Mouse (Mus musculus) CH12.LX (cell line): ENCODE data around the gene Gstm5. TPM values are rescaled to one million over a fixed set of nuclear protein-coding genes. Genes with fewer than 3 reads are reported as not detected.

Experiments used
- DNase-seq: peaks from one replicate; pipeline ENCODE4 v3.0.0-alpha.2; 2013; ENCODE audit errors: extremely low read depth
- H3K27ac ChIP-seq: 2 replicates; pipeline ENCODE4 v1.5.1; 2012; ENCODE audit warnings: low read depth, mild to moderate bottlenecking, control low read depth, moderate library complexity; ENCODE audit not compliant: insufficient read depth
- H3K27me3 ChIP-seq: replicated peaks from 2 replicates; pipeline ENCODE3; 2012; ENCODE audit warnings: inconsistent platforms
- H3K36me3 ChIP-seq, 2 experiments: replicated peaks in 1 of 2; 2 replicates each; pipeline versions ENCODE3 to v1.6.1; 2012; ENCODE audit warnings: inconsistent platforms in 1 of 2, low read length in 1 of 2, mild to moderate bottlenecking in 1 of 2, mixed read lengths in 1 of 2, moderate library complexity in 1 of 2; ENCODE audit not compliant: control insufficient read depth in 1 of 2, insufficient read depth in 1 of 2
- H3K4me1 ChIP-seq, 2 experiments: 2 replicates each; pipeline ENCODE4 v1.6.1; 2012; ENCODE audit warnings: inconsistent platforms in 1 of 2, moderate library complexity in 1 of 2; ENCODE audit not compliant: insufficient read depth in 2 of 2, control insufficient read depth in 1 of 2
- H3K4me2 ChIP-seq: 2 replicates; pipeline ENCODE4 v1.6.1; 2012; ENCODE audit warnings: low read depth, mild to moderate bottlenecking, control low read depth; ENCODE audit not compliant: poor library complexity, insufficient read depth, severe bottlenecking
- H3K4me3 ChIP-seq, 3 experiments: fragments of 150-350 bp in 1 of 3; sonication (generic) in 1 of 3; replicated peaks in 1 of 3; 2 replicates each; pipeline versions ENCODE3 to v1.5.1; 2011 to 2012; ENCODE audit warnings: low read depth in 2 of 3, low read length in 2 of 3, mild to moderate bottlenecking in 2 of 3, moderate library complexity in 2 of 3, control low read depth in 1 of 3, improper control_type of control experiment in 1 of 3, inconsistent platforms in 1 of 3, mixed read lengths in 1 of 3; ENCODE audit not compliant: poor library complexity in 1 of 3
- H3K79me2 ChIP-seq: replicated peaks from 2 replicates; pipeline ENCODE4 v1.6.1; 2012; ENCODE audit warnings: mild to moderate bottlenecking, moderate library complexity; ENCODE audit not compliant: control insufficient read depth, poor library complexity, insufficient read depth, severe bottlenecking; ENCODE audit errors: extremely low read depth
- H3K9ac ChIP-seq: 2 replicates; pipeline ENCODE4 v1.6.1; 2012; ENCODE audit warnings: low read depth, mild to moderate bottlenecking, control low read depth, moderate library complexity; ENCODE audit not compliant: insufficient read depth
- H3K9me3 ChIP-seq: replicated peaks from 2 replicates; pipeline ENCODE3; 2012; ENCODE audit warnings: low read length, inconsistent platforms, mixed read lengths
- BHLHE40 ChIP-seq: IDR thresholded peaks from 2 replicates; pipeline ENCODE4 v1.6.1; 2011; ENCODE audit warnings: mild to moderate bottlenecking, low read depth, low read length, improper control_type of control experiment
- CHD1 ChIP-seq: IDR thresholded peaks from 2 replicates; pipeline ENCODE4 v1.6.1; 2012; ENCODE audit warnings: low read depth, low read length, improper control_type of control experiment, inconsistent platforms
- CHD2 ChIP-seq: IDR thresholded peaks from 2 replicates; pipeline ENCODE4 v1.6.1; 2011; ENCODE audit warnings: low read length, improper control_type of control experiment
- CTCF ChIP-seq, 2 experiments: IDR thresholded peaks in 1 of 2; conservative IDR thresholded peaks in 1 of 2; 2 replicates each; pipeline ENCODE4 v1.5.1; 2011 to 2012; ENCODE audit warnings: low read depth in 2 of 2, low read length in 2 of 2, improper control_type of control experiment in 1 of 2, inconsistent platforms in 1 of 2, mild to moderate bottlenecking in 1 of 2, moderate library complexity in 1 of 2
- E2F4 ChIP-seq: IDR thresholded peaks from 2 replicates; pipeline ENCODE4 v1.6.1; 2011; ENCODE audit warnings: low read depth, low read length, improper control_type of control experiment; ENCODE audit not compliant: insufficient replicate concordance
- EP300 ChIP-seq: IDR thresholded peaks from 2 replicates; pipeline ENCODE4 v1.6.1; 2011; ENCODE audit warnings: low read length, improper control_type of control experiment
- GABPA ChIP-seq: IDR thresholded peaks from 2 replicates; pipeline ENCODE4 v1.6.1; 2012; ENCODE audit warnings: low read depth, low read length, improper control_type of control experiment, inconsistent platforms; ENCODE audit not compliant: insufficient replicate concordance
- IRF4 ChIP-seq: IDR thresholded peaks from 2 replicates; pipeline ENCODE4 v1.6.1; 2014; ENCODE audit warnings: low read depth, mild to moderate bottlenecking, inconsistent platforms, low read length, improper control_type of control experiment
- JUND ChIP-seq: conservative IDR thresholded peaks from 2 replicates; pipeline ENCODE4 v1.6.1; 2011; ENCODE audit warnings: low read depth, low read length, improper control_type of control experiment
- KAT2A ChIP-seq: IDR thresholded peaks from 2 replicates; pipeline ENCODE4 v1.6.1; 2012; ENCODE audit warnings: low read length, improper control_type of control experiment, inconsistent platforms; ENCODE audit not compliant: insufficient replicate concordance
- MAFK ChIP-seq: IDR thresholded peaks from 2 replicates; pipeline ENCODE4 v1.6.1; 2011; ENCODE audit warnings: low read length, improper control_type of control experiment; ENCODE audit not compliant: insufficient replicate concordance
- MAX ChIP-seq: IDR thresholded peaks from 2 replicates; pipeline ENCODE4 v1.6.1; 2011; ENCODE audit warnings: low read length, improper control_type of control experiment
- MEF2A ChIP-seq: IDR thresholded peaks from 2 replicates; pipeline ENCODE4 v1.6.1; 2014; ENCODE audit warnings: low read depth, mild to moderate bottlenecking, inconsistent platforms, low read length, improper control_type of control experiment, borderline replicate concordance
- MXI1 ChIP-seq: IDR thresholded peaks from 2 replicates; pipeline ENCODE4 v1.6.1; 2011; ENCODE audit warnings: mild to moderate bottlenecking, low read depth, low read length, improper control_type of control experiment
- MYC ChIP-seq: IDR thresholded peaks from 2 replicates; pipeline ENCODE4 v1.6.1; 2011; ENCODE audit warnings: low read depth, mild to moderate bottlenecking, improper control_type of control experiment, low read length
- NELFE ChIP-seq: IDR thresholded peaks from 2 replicates; pipeline ENCODE4 v1.6.1; 2011; ENCODE audit warnings: low read depth, low read length, improper control_type of control experiment
- NRF1 ChIP-seq: IDR thresholded peaks from 2 replicates; pipeline ENCODE4 v1.6.1; 2014; ENCODE audit warnings: low read depth, mild to moderate bottlenecking, inconsistent platforms, low read length, improper control_type of control experiment, moderate library complexity
- PAX5 ChIP-seq: IDR thresholded peaks from 2 replicates; pipeline ENCODE4 v1.6.1; 2012; ENCODE audit warnings: low read length, inconsistent platforms, mixed read lengths
- POLR2A ChIP-seq: IDR thresholded peaks from 2 replicates; pipeline ENCODE4 v1.6.1; 2011; ENCODE audit warnings: low read depth, mild to moderate bottlenecking, improper control_type of control experiment, low read length
- POLR2AphosphoS2 ChIP-seq: IDR thresholded peaks from 2 replicates; pipeline ENCODE4 v1.6.1; 2011; ENCODE audit warnings: low read depth, low read length, improper control_type of control experiment
- SIN3A ChIP-seq: IDR thresholded peaks from 2 replicates; pipeline ENCODE4 v1.6.1; 2012; ENCODE audit warnings: low read length, improper control_type of control experiment, inconsistent platforms
- SMC3 ChIP-seq: IDR thresholded peaks from 2 replicates; pipeline ENCODE4 v1.6.1; 2011; ENCODE audit warnings: low read depth, low read length, improper control_type of control experiment
- TBP ChIP-seq: conservative IDR thresholded peaks from 2 replicates; pipeline ENCODE4 v1.6.1; 2011; ENCODE audit warnings: low read depth, low read length, improper control_type of control experiment
- TCF12 ChIP-seq: IDR thresholded peaks from 2 replicates; pipeline ENCODE4 v1.6.1; 2014; ENCODE audit warnings: low read depth, mild to moderate bottlenecking, inconsistent platforms, low read length, improper control_type of control experiment
- UBTF ChIP-seq: IDR thresholded peaks from 2 replicates; pipeline ENCODE4 v1.6.1; 2012; ENCODE audit warnings: low read depth, mild to moderate bottlenecking, inconsistent platforms, low read length, improper control_type of control experiment, moderate library complexity
- USF2 ChIP-seq: conservative IDR thresholded peaks from 2 replicates; pipeline ENCODE4 v1.6.1; 2011; ENCODE audit warnings: low read depth, low read length, improper control_type of control experiment
- ZC3H11A ChIP-seq: IDR thresholded peaks from 2 replicates; pipeline ENCODE4 v1.6.1; 2012; ENCODE audit warnings: low read depth, mild to moderate bottlenecking, inconsistent platforms, low read length, improper control_type of control experiment
- ZKSCAN1 ChIP-seq: IDR thresholded peaks from 2 replicates; pipeline ENCODE4 v1.6.1; 2012; ENCODE audit warnings: low read depth, inconsistent platforms, low read length, improper control_type of control experiment, borderline replicate concordance
- dilution Hi-C: fragments of 300-500 bp; cut with MboI; formaldehyde crosslinking; loops from 2 replicates; pipeline ENCODE4 v1.14.3; 2020; ENCODE audit warnings: low sequenced_read_pairs; ENCODE audit not compliant: extremely low pct_unique_long_range_greater_than_20kb, extremely low pct_ligation_motif_present
- in situ Hi-C: fragments of 300-500 bp; cut with MboI; formaldehyde crosslinking; loops from 3 replicates; pipeline ENCODE4 v1.14.3; 2019; ENCODE audit warnings: low sequenced_read_pairs, low pct_ligation_motif_present, low pct_unique_long_range_greater_than_20kb, mixed read lengths
- polyA plus RNA-seq: library from polyadenylated mRNA; unstranded; fragments of >175 nt; gene quantifications from 2 replicates; pipeline ENCODE4 v1.2.1, GENCODE M21; 2012; ENCODE audit warnings: low read depth; ENCODE audit not compliant: insufficient read length
- total RNA-seq, 2 experiments: library from RNA; depleted of rRNA; stranded (reverse); fragments of 300-350 nt in 1 of 2; fragments of >200 nt in 1 of 2; gene quantifications; 2 replicates each; pipeline ENCODE4 v1.2.3; 2012 to 2014

Gene Gstm5
- total and polyA plus RNA-seq, 3 experiments, result 2.2 to 4.9 (median 4.2) TPM

DNA sequence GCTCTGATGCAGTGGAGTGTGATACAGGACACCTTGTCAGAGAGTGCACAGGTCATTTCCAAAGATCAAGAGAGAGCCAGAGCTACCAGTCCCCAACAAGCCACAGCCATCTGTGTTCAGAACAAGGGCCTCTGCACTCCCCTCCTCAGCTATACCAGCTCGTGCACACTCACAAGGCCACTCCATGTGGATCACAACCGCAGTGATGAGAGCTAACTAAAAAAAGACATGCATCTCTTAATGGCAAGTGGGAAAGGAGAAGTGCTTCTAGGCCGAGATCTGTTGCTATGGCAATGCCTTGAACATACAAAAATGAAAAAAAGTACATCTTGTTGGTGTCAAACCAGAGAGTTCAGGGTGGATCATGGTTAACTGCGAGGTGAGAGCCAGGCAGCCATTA, 44.2 kb downstream of the Gstm5 start:
- H3K4me1 ChIP-seq, result peaks cover 5 to 8% of the 10 kb centered on the region in 2 experiments; a peak in 2 of 4 replicates
- DNase-seq, result no peak
- H3K4me2 ChIP-seq, result no peak overlapping the region
- no peak overlapping the region for H3K4me3 ChIP-seq
- H3K9ac ChIP-seq, result no peak overlapping the region
- no peaks in the 10 kb centered on the region for H3K27me3 ChIP-seq
- H3K36me3 ChIP-seq, result no peaks in the 10 kb centered on the region
- TF ChIP-seq KAT2A (no peak), E2F4 (no peak), GABPA (no peak), USF2 (no peak), POLR2A (no peak), IRF4 (no peak), NELFE (no peak), CTCF (conservative IDR thresholded peaks at IDR 0.05 in 1 of 2, IDR thresholded peaks at IDR 0.05 in 1 of 2; ENCODE audit: low read depth in 2 of 2, low read length in 2 of 2) (no peak), ZC3H11A (no peak), CHD1 (no peak), TBP (no peak), MAFK (no peak), BHLHE40 (no peak), PAX5 (no peak), JUND (no peak), MYC (no peak), NRF1 (no peak)
- in situ Hi-C loops, result loop anchor here (5.0 to 10.0 kb wide), 3 partner anchors 77 to 205 kb away; partner anchors contain the start of genes Gnai3 and Gstm1
- dilution Hi-C loops, result no loop called here
- H3K79me2 ChIP-seq, result no peaks in the 10 kb centered on the region
- H3K27ac ChIP-seq, result no peak overlapping the region
- H3K9me3 ChIP-seq, result peaks cover 3% of the 10 kb centered on the region

DNA sequence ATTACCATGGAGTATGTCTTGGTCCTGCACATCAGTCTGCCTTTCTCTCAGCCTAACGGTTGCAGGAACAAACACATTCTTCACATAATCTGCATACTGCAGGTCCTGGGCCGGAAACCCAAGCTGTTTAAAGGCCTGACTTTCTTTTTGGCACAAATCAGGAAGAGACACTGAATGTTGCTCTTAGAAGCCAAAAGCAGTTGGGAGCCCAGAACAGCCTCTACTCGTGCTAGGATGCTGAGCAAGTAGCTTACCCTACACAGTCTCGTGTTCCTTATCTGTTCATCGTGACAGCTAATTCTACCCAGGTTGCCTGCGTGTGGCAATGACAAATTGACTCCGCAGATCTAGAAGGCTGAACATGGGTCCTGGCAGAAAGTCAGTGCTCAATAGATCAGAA, 44.9 kb downstream of the Gstm5 start:
- peaks cover 3% of the 10 kb centered on the region for H3K9me3 ChIP-seq
- dilution Hi-C loops, result no loop called here
- TF ChIP-seq MXI1 (no peak), NRF1 (no peak), POLR2AphosphoS2 (no peak), GABPA (no peak), ZKSCAN1 (no peak), MYC (no peak), UBTF (no peak), MAX (no peak), SIN3A (no peak), JUND (no peak), E2F4 (no peak), CHD1 (no peak), TCF12 (no peak), CHD2 (no peak), MEF2A (no peak), SMC3 (no peak), EP300 (no peak)
- TF ChIP-seq, all 38 proteins: peak for 0
- no peaks in the 10 kb centered on the region for H3K79me2 ChIP-seq
- peaks cover 5 to 8% of the 10 kb centered on the region in 2 experiments; a peak in 2 of 4 replicates for H3K4me1 ChIP-seq
- in situ Hi-C loops, result loop anchor here (5.0 kb wide), 1 partner anchor 127 kb away; no protein-coding TSS in a partner anchor
- H3K4me2 ChIP-seq, result no peak overlapping the region
- peaks cover 2% of the 10 kb centered on the region for H3K27me3 ChIP-seq
- H3K36me3 ChIP-seq, result no peaks in the 10 kb centered on the region
- no peak overlapping the region for H3K4me3 ChIP-seq
- H3K27ac ChIP-seq, result no peak overlapping the region
- H3K9ac ChIP-seq, result no peak overlapping the region
- no peak for DNase-seq
